Mouse (Mus musculus) T-helper 2 cell (primary cell): Measurements from ENCODE around the gene 4930562C15Rik.

Experiments
- in situ Hi-C: fragments of 300-600 bp; cut with MboI, MseI; formaldehyde crosslinking; loops from one replicate; pipeline ENCODE4 v1.15.1; 2025; ENCODE audit warnings: high pct_unique_total_duplicates

4930562C15Rik gene

GRCm38 (mm10) chr16:4886690-4887020 is 51.4 kb downstream of the 4930562C15Rik start:
- in situ Hi-C loops: no loop called here

- in situ Hi-C loops: no loop called here
Observed at GRCm38 (mm10) chr16:4890201-4890709, 55.0 kb downstream of the 4930562C15Rik start.

DNA sequence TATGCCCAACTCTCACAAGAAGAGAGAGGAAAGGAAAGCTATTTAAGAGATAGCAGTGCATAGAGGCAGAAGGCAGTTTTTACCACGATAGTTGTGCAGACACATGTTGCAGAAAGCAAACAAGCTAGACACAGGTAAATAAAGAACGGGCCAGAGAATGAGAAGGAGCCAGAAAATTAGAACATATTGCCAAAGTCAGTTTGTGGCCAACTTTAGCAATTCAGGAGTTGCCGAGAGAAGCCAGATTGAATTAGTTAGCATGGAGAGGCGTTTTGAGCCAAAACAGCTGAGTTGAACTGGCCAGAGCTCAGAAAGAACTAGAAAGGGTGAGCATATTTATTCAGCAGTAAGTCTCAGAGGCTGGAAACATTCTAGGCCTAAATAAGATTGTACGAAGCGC is 57.0 kb downstream of the 4930562C15Rik start:
- in situ Hi-C loops: no loop called here

DNA sequence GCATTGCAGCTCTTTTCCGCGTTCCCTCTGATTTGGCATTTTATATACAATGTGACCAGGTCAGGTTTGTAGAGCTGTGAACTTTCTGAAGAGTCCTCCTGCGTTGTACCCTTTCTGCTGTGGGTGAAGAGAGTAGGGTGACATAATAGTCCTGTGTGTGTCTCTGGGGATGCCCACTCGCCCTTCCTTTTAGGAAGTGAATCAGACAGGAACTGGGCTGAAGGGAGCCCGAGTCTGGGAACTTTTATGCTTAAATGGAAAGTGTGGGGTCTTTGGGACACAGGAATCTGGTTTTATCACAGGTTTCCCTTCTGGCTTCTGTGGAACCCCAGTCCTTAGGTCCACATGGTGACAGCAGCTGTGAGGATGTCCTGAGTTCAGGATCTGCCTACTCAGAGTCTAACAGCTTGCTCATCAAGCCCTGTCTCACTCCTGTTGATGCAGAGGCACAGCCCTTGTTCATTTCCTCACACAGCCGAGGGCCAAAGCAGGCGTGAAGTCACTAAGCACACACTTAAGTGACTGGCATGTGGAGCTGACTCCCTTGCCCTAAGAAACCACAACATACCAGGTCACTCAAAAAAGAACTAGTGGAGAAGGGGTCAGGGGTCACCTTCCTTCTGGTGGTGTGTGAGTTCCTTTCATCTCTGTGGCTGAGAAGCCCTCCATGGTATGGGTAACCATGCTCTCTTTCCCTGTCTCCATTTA is 59.1 kb downstream of the 4930562C15Rik start:
- in situ Hi-C loops: no loop called here

- in situ Hi-C loops: no loop called here
Observed at GRCm38 (mm10) chr16:4896249-4897027, 61.2 kb downstream of the 4930562C15Rik start.

- in situ Hi-C loops: no loop called here
Observed at GRCm38 (mm10) chr16:4897146-4897730, 62.0 kb downstream of the 4930562C15Rik start.

DNA sequence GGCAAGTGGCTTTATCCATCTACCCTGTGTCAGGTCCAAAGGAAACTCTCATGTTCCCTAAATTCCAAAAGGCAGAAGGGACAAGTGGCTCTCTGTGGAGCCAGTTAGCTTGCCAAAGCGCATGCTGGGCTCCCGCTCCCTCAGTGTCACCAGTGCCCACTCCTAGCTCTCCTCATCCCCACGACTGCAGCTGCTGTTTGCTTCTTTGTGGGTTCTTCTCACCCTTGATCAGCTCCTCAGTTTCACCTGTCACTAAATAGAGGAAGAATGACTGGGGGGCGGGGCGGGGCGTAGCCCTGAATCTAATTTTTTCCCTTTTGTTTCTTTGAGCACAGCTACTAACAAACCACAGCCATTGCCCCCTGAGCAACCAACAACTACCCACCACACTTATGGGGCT is 63.7 kb downstream of the 4930562C15Rik start:
- in situ Hi-C loops: no loop called here

GRCm38 (mm10) chr16:4899711-4900110 is 64.5 kb downstream of the 4930562C15Rik start:
- in situ Hi-C loops: no loop called here

GRCm38 (mm10) chr16:4901167-4901566 is 66.0 kb downstream of the 4930562C15Rik start:
- in situ Hi-C loops: no loop called here

DNA sequence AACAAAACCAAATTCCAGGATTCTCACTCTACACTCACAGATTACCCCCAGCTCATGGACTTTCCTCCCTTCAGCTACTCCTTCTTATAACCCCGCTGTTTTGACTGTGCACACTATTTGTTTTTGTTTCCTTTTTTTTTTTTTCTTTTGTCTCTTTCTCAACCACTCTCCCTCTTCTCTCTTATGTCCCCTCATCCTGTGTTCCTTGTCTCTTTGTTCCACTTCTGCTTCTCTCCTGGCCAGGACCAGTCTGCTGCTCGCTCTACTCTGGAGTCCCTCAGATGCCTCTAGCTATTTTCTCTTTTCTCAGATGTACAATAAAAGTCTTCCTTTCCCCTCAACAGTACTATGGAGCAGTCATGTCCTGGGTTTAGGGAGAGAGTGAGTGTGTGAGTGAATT is 67.2 kb downstream of the 4930562C15Rik start:
- in situ Hi-C loops: no loop called here

- in situ Hi-C loops: no loop called here
Observed at GRCm38 (mm10) chr16:4903491-4904102, 68.4 kb downstream of the 4930562C15Rik start.

GRCm38 (mm10) chr16:4904878-4905277 is 69.7 kb downstream of the 4930562C15Rik start:
- in situ Hi-C loops: no loop called here

DNA sequence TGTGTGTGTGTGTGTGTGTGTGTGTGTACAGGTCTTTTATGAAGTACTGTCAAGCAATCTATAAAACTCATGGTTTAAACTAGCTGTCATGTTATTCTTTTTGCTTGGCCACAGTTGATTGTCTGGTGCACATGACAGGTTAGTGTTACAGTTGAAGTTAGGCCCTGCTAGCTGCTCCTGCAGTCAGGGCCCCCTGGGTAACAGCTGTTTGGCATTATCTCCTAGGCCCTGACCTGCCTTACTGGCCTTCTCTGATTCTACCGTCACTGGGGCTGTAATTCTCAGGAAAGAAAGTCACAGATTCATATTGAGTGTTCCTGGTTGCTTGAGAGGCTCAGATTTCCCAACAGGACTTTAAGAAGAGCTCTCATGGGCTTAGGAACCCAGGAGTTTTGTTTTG is 70.4 kb downstream of the 4930562C15Rik start:
- in situ Hi-C loops: no loop called here

GRCm38 (mm10) chr16:4906559-4906958 is 71.3 kb downstream of the 4930562C15Rik start:
- in situ Hi-C loops: no loop called here

DNA sequence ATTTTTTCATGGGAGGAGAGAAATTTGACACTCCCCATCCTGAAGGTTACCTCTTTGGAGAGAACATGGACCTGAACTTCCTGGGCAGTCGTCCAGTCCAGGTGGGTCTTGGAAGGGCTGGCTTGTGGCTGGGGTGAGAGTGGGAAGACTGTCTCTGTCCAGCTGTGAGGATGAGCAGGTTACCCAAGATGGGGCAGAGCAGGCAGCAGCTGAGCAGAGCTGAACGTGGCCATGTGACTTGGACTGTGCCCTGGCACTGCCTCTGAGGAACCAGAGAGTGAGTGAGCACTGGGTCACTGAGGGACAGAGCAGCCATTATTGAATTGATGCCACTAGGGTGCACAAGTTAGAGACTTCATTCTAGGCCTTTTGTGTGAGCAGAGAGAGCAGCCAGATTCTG is 72.2 kb downstream of the 4930562C15Rik start:
- in situ Hi-C loops: no loop called here

DNA sequence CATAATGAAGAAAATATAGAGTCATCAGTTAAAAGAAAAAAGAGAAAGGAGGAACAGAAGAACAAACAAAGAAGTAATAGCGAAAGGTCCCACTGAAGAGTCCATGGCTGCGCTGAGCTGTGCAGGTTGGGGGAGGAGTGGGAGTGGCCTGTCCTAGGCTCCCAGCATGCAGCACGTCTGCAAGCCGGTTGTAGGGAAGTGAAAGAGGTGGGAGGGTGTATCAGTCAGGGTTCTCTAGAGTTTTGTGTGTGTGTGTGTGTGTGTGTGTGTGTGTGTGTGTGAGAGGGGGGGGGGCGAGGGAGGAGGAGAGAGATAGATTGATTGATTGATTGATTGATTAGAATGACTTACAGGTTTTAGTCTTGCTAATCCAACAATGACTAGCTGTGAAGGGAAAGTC is 72.8 kb downstream of the 4930562C15Rik start:
- in situ Hi-C loops: no loop called here

DNA sequence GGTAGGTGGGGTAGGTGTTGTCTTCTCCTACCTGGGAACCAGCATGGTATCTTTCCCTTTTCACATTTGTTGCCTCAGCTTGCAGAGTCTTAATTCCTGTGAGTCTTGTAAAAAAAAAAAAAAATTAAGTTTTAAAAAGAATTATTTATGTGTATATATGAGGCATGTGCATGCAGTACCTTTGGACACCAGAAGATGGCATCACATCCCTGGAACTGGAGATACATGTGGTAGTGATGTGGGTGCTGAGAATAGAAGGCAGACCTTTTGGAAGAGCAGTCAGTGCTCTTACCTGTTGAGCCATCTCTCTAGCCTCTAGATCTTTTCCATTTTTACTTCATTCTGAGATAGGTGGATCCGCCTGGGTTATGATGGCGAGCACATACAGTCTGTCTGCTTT is 74.5 kb downstream of the 4930562C15Rik start:
- in situ Hi-C loops: no loop called here

GRCm38 (mm10) chr16:4910758-4911157 is 75.5 kb downstream of the 4930562C15Rik start:
- in situ Hi-C loops: no loop called here

DNA sequence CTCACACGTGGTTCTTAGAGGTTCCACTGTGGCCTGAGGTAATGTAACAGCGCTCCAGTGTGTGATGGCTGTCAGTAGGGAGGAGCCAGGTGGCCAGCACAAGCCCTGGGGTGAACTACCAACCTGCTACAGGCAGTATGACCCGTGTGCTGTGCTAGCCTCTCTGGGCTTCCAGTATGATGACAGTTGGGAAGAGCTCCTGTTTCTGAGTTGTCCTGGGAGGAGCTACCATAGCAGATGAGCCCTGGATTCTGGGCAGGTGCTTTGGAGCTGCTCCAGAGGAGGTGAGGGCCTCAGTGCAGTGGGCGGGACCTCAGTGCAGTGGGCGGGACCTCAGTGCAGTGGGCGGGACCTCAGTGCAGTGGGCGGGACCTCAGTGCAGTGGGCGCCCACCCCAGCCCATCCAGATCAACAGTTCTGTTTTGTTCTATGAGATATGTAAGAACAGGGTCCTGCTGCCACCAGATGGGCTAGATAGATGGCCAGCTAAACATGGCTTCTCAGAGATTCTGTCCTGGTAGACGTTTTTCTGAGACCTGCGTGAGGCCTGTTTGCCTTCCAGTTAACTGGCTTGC is 76.9 kb downstream of the 4930562C15Rik start:
- in situ Hi-C loops: no loop called here

DNA sequence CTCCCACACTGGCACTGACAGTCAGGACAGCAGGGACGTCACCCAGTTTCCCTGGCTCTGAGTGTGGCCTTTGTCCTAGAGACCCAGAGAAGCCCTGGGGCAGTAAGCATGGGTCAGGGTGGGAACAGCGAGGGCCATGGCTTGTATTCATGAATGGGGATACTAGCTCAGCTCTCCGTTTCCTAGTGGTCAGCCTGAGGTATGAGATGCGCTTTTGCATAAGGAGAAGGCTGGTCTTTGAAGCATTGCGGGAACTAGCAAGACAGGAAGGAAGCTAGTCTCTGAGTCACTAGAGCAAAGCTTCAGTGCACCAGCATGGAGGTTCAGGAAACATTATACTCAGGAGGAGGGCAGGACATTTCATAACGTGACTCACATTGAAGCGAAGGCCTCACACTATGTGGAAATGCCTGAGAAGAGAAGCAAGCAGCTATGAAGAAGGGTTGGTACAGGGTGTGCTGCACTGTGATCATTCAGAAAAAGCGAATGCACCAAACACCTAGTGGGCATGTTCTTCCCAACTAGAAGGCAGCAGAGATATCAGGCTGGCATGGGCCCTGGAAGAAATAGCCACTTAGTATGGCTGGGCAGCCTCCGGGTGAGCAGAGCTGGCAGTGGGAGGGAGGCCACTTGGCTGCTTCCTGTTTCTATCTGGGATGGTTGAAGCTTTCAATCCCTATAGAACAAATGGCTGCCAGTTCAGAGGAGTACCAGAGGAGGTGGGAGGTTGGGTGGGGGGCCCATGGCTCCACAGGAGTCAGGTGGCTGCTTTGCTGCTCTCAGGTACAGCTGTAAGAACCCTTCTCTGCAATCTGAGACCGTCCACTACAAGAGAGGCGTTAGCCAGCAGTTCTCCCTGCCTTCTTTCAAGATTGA is 77.9 kb downstream of the 4930562C15Rik start:
- in situ Hi-C loops: no loop called here
